Comparison of ENCODE assay signal across 8 mouse cellular contexts in genomic region chr12:112130161-112130860, GRCm38 (mm10). TPM values are rescaled to one million over a fixed set of nuclear protein-coding genes. Genes with fewer than 3 reads are reported as not detected.
DNase-seq lines count a peak whose midpoint lies in the region; ATAC-seq and TF ChIP-seq lines count a peak whose summit lies in the region.

No protein-coding gene starts in this region.

- ATAC-seq in intestine, embryonic 15.5 days: peak; percentile 94
- 0 out of 2 replicates have a peak, but pooled peaks have one; percentile 13 for ATAC-seq in liver, embryonic 15.5 days (ENCODE audit: insufficient read depth)

- intact Hi-C loops in gastrocnemius, postnatal 14 days (cut with DNase I; ENCODE audit: low total_unique reads): no loop called here

- H3K27me3 ChIP-seq in E14TG2a.4 (ENCODE audit: insufficient read depth, low read length): peaks cover 80% of the 10 kb centered on the region
- peaks cover 7% of the 10 kb centered on the region; the same call in 1 of the 2 replicates for H3K27me3 ChIP-seq in intestine, embryonic 15.5 days (replicated peaks)
- H3K27me3 ChIP-seq in liver, embryonic 15.5 days: peaks cover 57% of the 10 kb centered on the region

- no peak for TF ChIP-seq CTCF in E14TG2a.4 (conservative IDR thresholded peaks at IDR 0.05; ENCODE audit: low read length)

- H3K4me1 ChIP-seq in E14TG2a.4 (replicated peaks; ENCODE audit: low read depth, low read length): peaks cover 26% of the 10 kb centered on the region
- H3K4me1 ChIP-seq in intestine, embryonic 15.5 days (replicated peaks): peaks cover 18% of the 10 kb centered on the region
- peaks cover 4% of the 10 kb centered on the region; the same call in 1 of the 2 replicates for H3K4me1 ChIP-seq in liver, embryonic 15.5 days (replicated peaks)

- H3K4me2 ChIP-seq in intestine, embryonic 15.5 days (replicated peaks): peak overlapping the region; percentile 91
- H3K4me2 ChIP-seq in liver, embryonic 15.5 days: peak overlapping the region; percentile 72

- DNase-seq in adrenal gland, postnatal 36 days: peak; percentile 69 to 87
- peak; percentile 58 for DNase-seq in gastrocnemius, postnatal 14 days
- DNase-seq in neural tube, embryonic 10.5 days (ENCODE audit: extremely low spot score, low spot score): peak; percentile 61
- peak; percentile 43 for DNase-seq in thymus, postnatal 25 days
- DNase-seq in layer of hippocampus, adult 9-11 months: no peak

- H3K9ac ChIP-seq in intestine, embryonic 15.5 days: peak overlapping the region; percentile 64
- peak overlapping the region; percentile 25; the same call in 1 of the 2 replicates for H3K9ac ChIP-seq in liver, embryonic 15.5 days

- WGBS in intestine, embryonic 15.5 days: under 1% methylated on average over 79 of the region's 79 CpGs
- WGBS in liver, embryonic 15.5 days (ENCODE audit: insufficient replicate concordance): 1% methylated on average over 78 of the region's 79 CpGs

- H3K9me3 ChIP-seq in E14TG2a.4 (ENCODE audit: low read length): no peaks in the 10 kb centered on the region
- H3K9me3 ChIP-seq in intestine, embryonic 15.5 days: no peaks in the 10 kb centered on the region
- H3K9me3 ChIP-seq in liver, embryonic 15.5 days (replicated peaks): no peaks in the 10 kb centered on the region

- H3K36me3 ChIP-seq in E14TG2a.4 (ENCODE audit: insufficient read depth, low read length): no peaks in the 10 kb centered on the region
- H3K36me3 ChIP-seq in intestine, embryonic 15.5 days: no peaks in the 10 kb centered on the region
- no peaks in the 10 kb centered on the region for H3K36me3 ChIP-seq in liver, embryonic 15.5 days (replicated peaks)

- H3K27ac ChIP-seq in intestine, embryonic 15.5 days: peak overlapping the region; percentile 95
- no peak overlapping the region for H3K27ac ChIP-seq in liver, embryonic 15.5 days (replicated peaks)

- peak overlapping the region; percentile 74 for H3K4me3 ChIP-seq in E14TG2a.4 (replicated peaks; ENCODE audit: low read length)
- peak overlapping the region; percentile 70 for H3K4me3 ChIP-seq in intestine, embryonic 15.5 days (replicated peaks)
- H3K4me3 ChIP-seq in liver, embryonic 15.5 days (replicated peaks): peak overlapping the region; percentile 62

RNA-seq across cellular contexts. Expression of gene Kif26a, which starts 15.7 kb away (rescaled TPM):
- 1 to 10 TPM; 4.9 to 9.5 TPM for total RNA-seq in adrenal gland, postnatal 36 days (2021)
- total RNA-seq in gastrocnemius, postnatal 14 days (2021): 1 to 10 TPM; 8.2 to 8.6 TPM
- polyA plus RNA-seq in intestine, embryonic 15.5 days (2015; fragmentation: Nextera tagmentation; extraction: Ambion mirVana): 2.9 and 3.0 TPM in 2 replicates
- 0.10 and 0.22 TPM in 2 replicates for polyA plus RNA-seq in liver, embryonic 15.5 days (2015; fragmentation: Nextera tagmentation; extraction: Ambion mirVana)

RNA-seq across cellular contexts. Expression of gene Aspg, which starts 23.8 kb away (rescaled TPM):
- total RNA-seq in adrenal gland, postnatal 36 days (2021): 10 to 100 TPM; 23.9 to 38.3 TPM
- total RNA-seq in gastrocnemius, postnatal 14 days (2021): not detected
- 26.8 and 31.8 TPM in 2 replicates for polyA plus RNA-seq in intestine, embryonic 15.5 days (2015; fragmentation: Nextera tagmentation; extraction: Ambion mirVana)
- 0.28 and 0.36 TPM in 2 replicates for polyA plus RNA-seq in liver, embryonic 15.5 days (2015; fragmentation: Nextera tagmentation; extraction: Ambion mirVana)

Comparison
In these comparisons a context has a peak if more than half of its experiments do, and no peak if none do; other contexts are left out.
1. RNA of gene Aspg, which starts 23.8 kb away (total RNA-seq): 23.9 to 38.3 TPM in adrenal gland, postnatal 36 days; not detected in gastrocnemius, postnatal 14 days; every median in the first group is over 10 times any median in the second.
2. Peak in every context shown above with its lines, with median percentiles within 50 percentile points of each other: H3K4me3 ChIP-seq.